Mouse (Mus musculus) Patski (cell line): ENCODE measurements around the gene Emx2. TPM values are rescaled to one million over a fixed set of nuclear protein-coding genes. Genes with fewer than 3 reads are reported as not detected.

Experiments
- ATAC-seq: fragments of 100-300 bp; one replicate; pipeline ENCODE4 v1.8.0; 2021
- CTCF ChIA-PET: fragments of 350-600 bp; sonication (Branson Sonifier 250); formaldehyde crosslinking; loops from one replicate; lab custom pipeline; 2022; ENCODE audit warnings: inconsistent platforms; lab: Charles Lee
- POLR2A ChIA-PET: fragments of 350-600 bp; sonication (Branson Sonifier 250); formaldehyde crosslinking; loops from one replicate; lab custom pipeline; 2022; ENCODE audit warnings: antibody characterized with exemption, inconsistent platforms; lab: Charles Lee
- DNase-seq: peaks from one replicate; pipeline ENCODE4 v3.0.0-alpha.2; 2011; ENCODE audit warnings: low read depth, low spot score
- H3K27me3 ChIP-seq: fragments of 371-371 bp; one replicate; pipeline ENCODE4 v1.5.1; 2021
- CTCF ChIP-seq: fragments of 100-300 bp; IDR thresholded peaks from one replicate; pipeline ENCODE4 v1.5.1; 2021
- in situ Hi-C: fragments of 300-500 bp; cut with MboI; formaldehyde crosslinking; loops from 3 replicates; pipeline ENCODE4 v1.11.1; 2018; ENCODE audit warnings: low pct_unique_long_range_greater_than_20kb, mixed read lengths
- polyA plus RNA-seq: library from polyadenylated mRNA; unstranded; gene quantifications from one replicate; pipeline ENCODE4 v1.2.3, GENCODE M21; 2021

Gene Emx2
- polyA plus RNA-seq, 1 experiment from 2014 or later: 49.2 TPM

DNA sequence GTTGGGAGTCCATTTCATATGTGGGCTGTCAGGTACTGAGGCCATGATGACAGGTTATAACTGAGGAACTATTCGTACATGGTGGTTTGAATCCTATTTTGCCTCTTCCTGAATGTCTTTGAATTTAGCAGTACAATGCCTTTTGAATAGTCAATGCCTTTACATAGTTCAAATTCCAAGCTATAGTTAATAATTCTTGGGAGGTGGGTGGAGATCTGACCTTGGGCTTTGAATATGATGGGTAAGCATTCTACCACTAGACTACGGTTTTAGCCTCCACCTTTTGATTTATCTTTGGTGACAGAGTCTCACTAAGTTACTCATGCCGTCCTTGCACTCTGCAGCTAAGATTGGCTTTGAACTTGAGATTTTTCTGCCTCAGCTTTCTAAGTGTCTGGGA, 55.0 kb downstream of the Emx2 start:
- H3K27me3 ChIP-seq: peaks cover 3% of the 10 kb centered on the region
- ChIA-PET POLR2A (no interaction called here), CTCF (no interaction called here)
- TF ChIP-seq CTCF: no peak
- in situ Hi-C loops: no loop called here
- ATAC-seq: no peak
- DNase-seq: no peak

Other genes starting within 250 kb of the Emx2 start
- gene Kcnk18, start 239.2 kb upstream of the Emx2 start, polyA plus RNA-seq: not detected
- gene Slc18a2, start 197.5 kb upstream of the Emx2 start, polyA plus RNA-seq: 2.4 TPM
- gene Rps12-ps3, start 136.1 kb upstream of the Emx2 start, polyA plus RNA-seq: 1,107 TPM
- 38.5 TPM for gene Pdzd8, start 112.6 kb upstream of the Emx2 start, polyA plus RNA-seq